Mouse (Mus musculus) embryonic facial prominence, embryonic 11.5 days (tissue): ENCODE measurements around the gene Mfap1b. TPM values are rescaled to one million over a fixed set of nuclear protein-coding genes. Genes with fewer than 3 reads are reported as not detected.
"Not testable (repeated sequence)": the region's sequence is repeated elsewhere in the genome, so short reads cannot be mapped to it uniquely, and the experiment has no call there.

Experiments
- ATAC-seq: fragments of 200-750 bp; cut with Nextera tagmentation; replicated peaks from 2 replicates; pipeline ENCODE4 v1.8.0; 2017; ENCODE audit warnings: low read depth; ENCODE audit not compliant: insufficient number of reproducible peaks, low FRiP score, low TSS enrichment
- DNase-seq: peaks from one replicate; pipeline ENCODE4 v3.0.0-alpha.2; 2015; ENCODE audit warnings: low spot score
- H3K27ac ChIP-seq: fragments of 300-500 bp; sonication (generic); replicated peaks from 2 replicates; pipeline ENCODE4 v1.5.1; 2014; ENCODE audit warnings: mild to moderate bottlenecking, low read depth, low read length, control low read depth
- H3K27me3 ChIP-seq: fragments of 300-500 bp; sonication (generic); 2 replicates; pipeline ENCODE4 v1.6.1; 2014; ENCODE audit warnings: mild to moderate bottlenecking, low read length, moderate library complexity, mixed read lengths; ENCODE audit not compliant: control insufficient read depth, insufficient read depth
- H3K36me3 ChIP-seq: fragments of 300-500 bp; sonication (generic); replicated peaks from 2 replicates; pipeline ENCODE4 v1.6.1; 2014; ENCODE audit warnings: low read depth, mild to moderate bottlenecking, low read length, moderate library complexity, mixed read lengths; ENCODE audit not compliant: control insufficient read depth, insufficient read depth
- H3K4me1 ChIP-seq: fragments of 300-500 bp; sonication (generic); 2 replicates; pipeline ENCODE4 v1.6.1; 2014; ENCODE audit warnings: low read length, mixed read lengths; ENCODE audit not compliant: control insufficient read depth, insufficient read depth
- H3K4me2 ChIP-seq: fragments of 300-500 bp; sonication (generic); 2 replicates; pipeline ENCODE4 v1.6.1; 2014; ENCODE audit warnings: low read depth, mild to moderate bottlenecking, control low read depth, low read length, moderate library complexity
- H3K4me3 ChIP-seq: fragments of 300-500 bp; sonication (generic); 2 replicates; pipeline ENCODE4 v1.5.1; 2014; ENCODE audit warnings: low read depth, low read length, control low read depth
- H3K9ac ChIP-seq: fragments of 300-500 bp; sonication (generic); replicated peaks from 2 replicates; pipeline ENCODE4 v1.6.1; 2014; ENCODE audit warnings: mild to moderate bottlenecking, control low read depth, low read length
- H3K9me3 ChIP-seq: fragments of 300-500 bp; sonication (generic); replicated peaks from 2 replicates; pipeline ENCODE4 v1.6.1; 2016; ENCODE audit warnings: mild to moderate bottlenecking, low read length, inconsistent platforms, mixed read lengths; ENCODE audit not compliant: control insufficient read depth
- WGBS: fragments of 180-500 bp; shearing (Covaris S2); extraction: QIAGEN DNeasy Blood & Tissue Kit; methylation state at CpG from one replicate; pipeline ENCODE4 v1.1.7; 2014; 5-methylcytosine and 5-hydroxymethylcytosine counted together
- polyA plus RNA-seq: library from polyadenylated mRNA; unstranded; fragments of >200 nt; fragmentation: Nextera tagmentation; extraction: Ambion mirVana; gene quantifications from 2 replicates; pipeline ENCODE4 v1.2.1, GENCODE M21; 2014

Gene Mfap1b
- 68.2 and 74.6 TPM in 2 replicates for polyA plus RNA-seq

- not testable (repeated sequence) for H3K27ac ChIP-seq, H3K27me3 ChIP-seq, H3K9me3 ChIP-seq, H3K4me1 ChIP-seq, H3K36me3 ChIP-seq
- peak within 1 kb of the TSS; percentile 67 for H3K4me3 ChIP-seq
- H3K9ac ChIP-seq: peak within 1 kb of the TSS; percentile 62
- WGBS: 6% methylated on average over 39 of the region's 41 CpGs
- peak; percentile 83 for ATAC-seq
- DNase-seq: peak; percentile 94
- peak within 1 kb of the TSS; percentile 54 for H3K4me2 ChIP-seq
Measured at GRCm38 (mm10) chr2:121473301-121474179, at the start of gene Mfap1b. Gene Mfap1b, minus strand, starts transcription at chr2:121474067.

DNA sequence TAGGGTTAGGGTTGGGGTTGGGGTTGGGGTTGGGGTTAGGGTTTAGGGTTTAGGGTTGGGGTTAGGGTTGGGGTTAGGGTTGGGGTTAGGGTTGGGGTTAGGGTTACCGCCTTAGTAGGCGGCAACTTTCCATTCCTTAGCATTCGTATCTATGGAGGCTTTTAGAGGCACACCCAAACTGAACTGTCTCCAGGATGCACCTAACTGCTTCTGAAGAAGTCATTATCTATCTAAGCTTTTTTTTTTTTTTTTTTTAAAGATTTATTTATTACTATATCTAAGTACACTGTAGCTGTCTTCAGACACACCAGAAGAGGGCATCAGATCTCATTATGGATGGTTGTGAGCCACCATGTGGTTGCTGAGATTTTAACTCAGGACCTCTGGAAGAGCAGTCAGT lies 49.0 kb upstream of the Mfap1b start:
- not testable (repeated sequence) for H3K36me3 ChIP-seq, H3K9me3 ChIP-seq, H3K4me3 ChIP-seq, H3K27me3 ChIP-seq, DNase-seq, H3K4me2 ChIP-seq, H3K9ac ChIP-seq, H3K4me1 ChIP-seq, ATAC-seq, H3K27ac ChIP-seq
- 96% methylated on average over 3 of the region's 3 CpGs for WGBS

DNA sequence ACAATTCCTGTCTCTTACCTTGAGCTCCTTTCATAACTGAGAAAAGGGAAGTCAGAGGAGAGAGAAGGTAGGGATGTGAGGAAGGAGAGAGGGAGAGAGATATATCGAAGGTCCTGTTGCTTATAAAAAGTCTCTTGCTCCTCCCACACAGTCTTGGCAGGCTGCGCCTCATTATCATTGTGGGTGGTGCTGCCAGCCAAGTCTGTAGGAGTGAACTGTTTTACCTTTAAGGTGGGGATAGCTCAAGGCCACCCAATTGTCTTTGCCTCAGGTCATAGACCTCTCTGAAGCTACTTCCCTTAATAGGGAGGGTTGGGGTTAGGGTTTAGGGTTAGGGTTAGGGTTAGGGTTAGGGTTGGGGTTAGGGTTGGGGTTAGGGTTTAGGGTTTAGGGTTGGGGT lies 48.1 kb upstream of the Mfap1b start:
- no peak for DNase-seq
- no peak overlapping the region for H3K9ac ChIP-seq
- H3K4me2 ChIP-seq: no peak overlapping the region
- H3K27ac ChIP-seq: no peak overlapping the region
- 94% methylated on average over 2 of the region's 2 CpGs for WGBS
- H3K9me3 ChIP-seq: no peaks in the 10 kb centered on the region
- H3K4me3 ChIP-seq: no peak overlapping the region
- H3K4me1 ChIP-seq: no peaks in the 10 kb centered on the region
- no peaks in the 10 kb centered on the region for H3K27me3 ChIP-seq
- no peak for ATAC-seq
- H3K36me3 ChIP-seq: no peaks in the 10 kb centered on the region

- not testable (repeated sequence) for H3K27ac ChIP-seq, H3K27me3 ChIP-seq, H3K9ac ChIP-seq, H3K4me1 ChIP-seq, H3K4me3 ChIP-seq, H3K4me2 ChIP-seq, H3K9me3 ChIP-seq, DNase-seq, H3K36me3 ChIP-seq, ATAC-seq
- WGBS: 96% methylated on average over 4 of the region's 4 CpGs
Measured at GRCm38 (mm10) chr2:121518711-121519110, 44.8 kb upstream of the Mfap1b start.

GRCm38 (mm10) chr2:121518106-121518505 lies 44.2 kb upstream of the Mfap1b start:
- Histone ChIP-seq H3K4me1 (no peaks in the 10 kb centered on the region), H3K36me3 (peaks cover 2% of the 10 kb centered on the region), H3K9ac (no peak overlapping the region), H3K4me3 (no peak overlapping the region), H3K27me3 (no peaks in the 10 kb centered on the region), H3K9me3 (no peaks in the 10 kb centered on the region), H3K4me2 (no peak overlapping the region), H3K27ac (no peak overlapping the region)
- ATAC-seq: no peak
- no peak for DNase-seq
- WGBS: 89% methylated on average over 5 of the region's 5 CpGs

DNA sequence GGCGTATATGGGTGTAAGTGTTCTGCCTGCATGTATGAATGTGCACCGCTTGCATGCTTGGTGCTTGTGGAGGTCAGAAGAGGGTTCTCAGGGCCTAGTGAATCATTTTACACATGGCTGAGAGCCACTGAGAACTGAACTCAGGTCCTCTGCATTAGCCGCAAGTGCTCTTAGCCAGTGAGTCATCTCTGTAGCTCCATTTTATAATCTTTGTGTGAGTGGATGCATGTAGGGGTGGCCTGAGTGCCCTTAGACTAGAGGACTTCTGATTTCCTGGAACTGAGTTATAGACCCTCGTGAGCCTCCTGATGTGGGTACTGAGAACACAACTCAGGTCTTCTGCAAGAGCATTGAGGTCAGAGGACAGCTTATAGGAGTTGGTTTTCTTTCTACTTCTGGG lies 40.3 kb upstream of the Mfap1b start:
- 93% methylated on average over 4 of the region's 4 CpGs for WGBS
- H3K27ac ChIP-seq: no peak overlapping the region
- no peak overlapping the region for H3K4me2 ChIP-seq
- H3K9me3 ChIP-seq: no peaks in the 10 kb centered on the region
- no peak for ATAC-seq
- no peak overlapping the region for H3K9ac ChIP-seq
- H3K4me3 ChIP-seq: no peak overlapping the region
- no peaks in the 10 kb centered on the region for H3K4me1 ChIP-seq
- H3K36me3 ChIP-seq: peaks cover 2% of the 10 kb centered on the region
- no peaks in the 10 kb centered on the region for H3K27me3 ChIP-seq
- DNase-seq: no peak

GRCm38 (mm10) chr2:121512991-121513765 lies 39.3 kb upstream of the Mfap1b start:
- WGBS: 87% methylated on average over 4 of the region's 5 CpGs
- H3K9ac ChIP-seq, ATAC-seq, H3K9me3 ChIP-seq, DNase-seq, H3K4me2 ChIP-seq, H3K4me3 ChIP-seq, H3K27ac ChIP-seq, H3K27me3 ChIP-seq, H3K36me3 ChIP-seq, H3K4me1 ChIP-seq: not testable (repeated sequence)

GRCm38 (mm10) chr2:121511401-121511800 lies 37.5 kb upstream of the Mfap1b start:
- Histone ChIP-seq H3K9ac (no peak overlapping the region), H3K36me3 (peaks cover 2% of the 10 kb centered on the region), H3K9me3 (no peaks in the 10 kb centered on the region), H3K27me3 (no peaks in the 10 kb centered on the region), H3K4me2 (no peak overlapping the region), H3K27ac (no peak overlapping the region), H3K4me3 (no peak overlapping the region), H3K4me1 (no peaks in the 10 kb centered on the region)
- DNase-seq (no peak), ATAC-seq (no peak)
- 90% methylated on average over 8 of the region's 8 CpGs for WGBS
